Mouse (Mus musculus) embryo, embryonic 10.5 days (tissue): ENCODE measurements around the gene Gm525.
"Not testable (repeated sequence)": the region's sequence is repeated elsewhere in the genome, so short reads cannot be mapped to it uniquely, and the experiment has no call there.

Source experiments
- DNase-seq: peaks from one replicate; pipeline ENCODE4 v3.0.0-alpha.2; 2015; ENCODE audit warnings: low spot score

Gene Gm525

DNA sequence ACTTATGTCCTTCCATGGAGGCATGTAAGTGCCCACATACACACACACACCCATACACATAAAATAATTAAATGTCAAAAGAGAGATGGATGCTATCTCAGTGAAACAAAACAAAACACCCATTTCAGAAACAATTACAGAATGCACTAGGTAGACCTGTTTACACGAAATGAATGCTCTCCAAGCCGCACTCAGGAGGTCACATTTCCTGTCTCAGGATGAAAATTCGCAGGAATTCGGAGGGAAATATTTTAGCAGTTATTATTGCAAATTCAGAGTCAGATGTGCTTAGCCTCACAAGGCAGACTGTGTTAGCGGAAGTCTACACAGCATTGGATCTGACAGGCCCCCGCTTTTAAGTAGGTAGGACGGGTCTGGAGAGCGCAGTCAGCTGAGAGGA lies at the start of gene Gm525:
Gm525 (plus strand) TSS at position 301 of the 400 bp plus-strand sequence.
- DNase-seq = no peak

DNA sequence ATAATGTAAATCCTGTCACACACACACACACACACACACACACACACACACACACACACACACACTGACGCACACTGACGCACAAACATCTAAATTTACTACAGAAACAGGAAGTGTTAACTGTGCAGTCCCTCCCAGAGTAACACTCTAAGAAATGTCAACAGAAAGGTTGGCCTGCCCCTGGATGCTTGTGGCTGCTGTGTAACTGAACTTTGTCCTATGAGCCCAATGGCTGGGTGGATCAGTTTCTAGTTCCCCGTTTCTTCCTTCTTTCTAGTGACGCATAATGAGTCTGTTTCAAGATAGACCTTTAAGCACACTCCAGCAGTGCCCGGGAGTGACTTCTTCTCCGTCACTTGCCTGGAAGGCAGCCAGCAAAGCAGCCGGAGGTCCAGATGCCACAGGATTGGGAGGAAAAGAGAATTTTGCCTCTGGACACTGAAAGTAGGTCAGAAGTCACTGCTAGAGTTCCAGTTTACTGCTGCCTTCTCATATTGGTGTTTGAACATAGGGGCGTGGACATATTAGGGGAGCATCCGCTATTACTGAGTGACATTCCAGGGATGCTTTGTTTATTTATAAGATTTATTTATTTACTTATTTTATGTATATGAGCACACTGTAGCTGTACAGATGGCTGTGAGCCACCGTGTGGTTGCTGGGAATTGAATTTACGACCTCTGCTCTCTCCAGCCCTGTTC lies 49.3 kb upstream of the Gm525 start:
- DNase-seq = no peak

DNA sequence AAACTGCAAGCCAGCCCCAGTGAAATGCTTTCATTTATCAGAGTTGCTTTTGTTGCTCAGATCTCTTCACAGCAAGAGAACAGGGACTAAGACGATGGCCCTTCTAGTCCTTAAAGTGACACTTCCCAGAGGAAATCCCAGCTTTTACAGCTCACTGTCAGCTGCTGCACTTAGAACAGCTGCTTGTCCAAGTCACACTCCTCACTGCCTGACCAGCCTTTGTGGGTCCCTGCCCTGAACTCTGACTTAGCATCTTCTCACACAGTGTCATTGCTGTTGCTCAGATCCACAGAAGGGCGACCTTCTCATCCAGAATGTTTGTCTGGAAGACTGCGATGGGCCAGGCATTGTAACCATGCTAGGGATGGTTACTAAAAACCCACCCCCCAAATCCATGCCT lies 48.0 kb upstream of the Gm525 start:
- DNase-seq = no peak

DNA sequence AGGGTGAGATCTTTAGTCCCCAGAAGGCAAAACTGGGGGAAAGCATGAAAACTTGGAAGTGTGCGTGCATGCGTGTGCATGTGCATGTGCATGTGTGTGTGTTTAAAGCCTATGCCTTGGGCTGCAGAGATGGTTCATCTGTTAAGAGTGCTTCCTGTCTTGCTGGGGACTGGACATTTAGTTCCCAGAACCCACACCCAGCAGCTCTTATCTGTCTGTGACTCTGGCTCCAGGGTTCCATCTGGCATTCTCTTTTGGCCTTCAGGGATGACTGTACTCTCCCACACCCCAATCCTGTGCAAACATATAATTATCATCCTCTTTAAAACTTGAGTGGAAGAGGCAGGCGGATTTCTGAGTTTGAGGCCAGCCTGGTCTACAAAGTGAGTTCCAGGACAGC lies 47.5 kb upstream of the Gm525 start:
- DNase-seq = no peak

DNA sequence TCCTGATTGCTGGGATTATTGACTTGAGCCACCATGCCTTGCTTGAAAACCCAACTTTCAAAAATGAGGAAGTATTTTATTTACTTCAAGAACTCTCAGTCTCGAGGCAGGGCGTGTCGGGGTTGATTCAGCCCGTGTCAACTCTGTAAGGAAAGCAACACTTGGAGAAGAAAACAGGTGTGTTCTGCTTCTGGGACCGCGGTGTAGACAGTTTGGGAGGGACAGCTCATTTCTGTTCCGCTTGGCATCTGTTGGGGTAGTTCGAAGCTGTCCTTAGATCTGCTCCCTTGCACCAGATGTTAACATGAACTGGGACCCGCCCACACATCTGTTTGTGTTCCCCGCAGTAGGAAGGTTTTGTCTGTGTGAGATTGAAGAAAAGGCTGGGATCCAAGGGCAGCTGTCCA lies 45.7 kb upstream of the Gm525 start:
- DNase-seq = no peak

DNA sequence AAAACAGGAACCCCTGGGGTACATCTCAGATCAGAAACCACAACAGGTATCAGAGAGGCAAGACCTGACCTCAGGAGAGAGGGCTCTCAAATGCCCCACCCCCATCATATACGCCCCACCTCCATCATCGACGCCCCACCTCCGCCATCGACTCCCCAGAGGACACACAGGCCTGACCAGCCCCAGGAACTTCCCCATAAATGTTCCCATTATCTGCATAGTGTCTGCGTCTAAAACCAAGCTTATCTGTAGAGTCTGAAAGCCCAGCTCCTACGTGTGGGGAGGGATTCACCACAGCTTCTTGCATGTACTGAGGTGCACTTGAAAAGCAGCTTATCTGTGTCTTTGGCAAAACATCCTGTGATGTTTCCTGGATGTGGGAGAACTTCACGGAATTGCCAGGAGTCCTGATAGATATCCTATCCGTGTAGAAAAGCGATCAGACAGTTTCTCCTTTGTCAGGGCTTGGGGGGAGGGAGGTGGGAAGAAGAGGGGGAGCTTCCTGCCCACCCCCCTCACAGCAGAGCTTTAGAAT lies 44.7 kb upstream of the Gm525 start:
- no peak for DNase-seq

DNA sequence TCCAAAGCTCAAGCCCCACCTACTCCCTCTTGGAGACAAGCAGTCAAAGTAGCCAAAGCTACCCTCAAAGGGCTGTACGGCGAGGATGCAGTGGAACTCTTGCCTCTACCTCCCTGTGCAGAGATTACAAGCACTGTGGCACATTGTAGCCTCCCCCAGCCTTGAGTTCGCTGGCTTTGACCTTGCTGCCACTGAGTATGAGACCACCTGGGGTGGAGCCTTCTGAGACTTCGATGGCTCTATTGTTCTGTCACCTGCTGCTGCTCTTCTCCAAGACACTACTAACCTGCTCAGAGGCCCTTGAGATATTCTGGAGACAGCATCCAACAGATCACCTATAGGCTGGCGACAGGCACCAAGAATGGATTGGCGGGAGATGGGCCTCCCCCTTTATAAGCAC lies 43.1 kb upstream of the Gm525 start:
- DNase-seq = no peak

DNA sequence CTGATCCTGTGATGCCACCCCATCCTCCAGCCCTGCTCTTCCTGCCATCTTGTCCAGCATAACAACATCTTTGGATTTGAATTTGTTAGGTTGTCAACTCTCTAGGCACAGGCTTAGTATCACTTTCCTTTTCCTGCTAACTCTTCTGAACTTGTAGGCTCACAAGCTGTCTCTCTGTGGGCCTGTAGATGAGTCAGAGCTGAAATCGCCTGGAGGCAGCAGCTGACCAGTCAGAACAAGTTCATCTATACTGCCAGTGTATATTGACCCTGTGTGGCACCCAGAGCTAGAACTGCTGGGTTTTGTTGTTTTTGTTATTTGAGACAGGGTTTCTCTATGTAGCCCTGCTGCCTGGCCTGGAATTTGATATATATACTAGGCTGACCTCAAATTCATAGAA lies 42.5 kb upstream of the Gm525 start:
- peak; percentile 19 for DNase-seq

DNA sequence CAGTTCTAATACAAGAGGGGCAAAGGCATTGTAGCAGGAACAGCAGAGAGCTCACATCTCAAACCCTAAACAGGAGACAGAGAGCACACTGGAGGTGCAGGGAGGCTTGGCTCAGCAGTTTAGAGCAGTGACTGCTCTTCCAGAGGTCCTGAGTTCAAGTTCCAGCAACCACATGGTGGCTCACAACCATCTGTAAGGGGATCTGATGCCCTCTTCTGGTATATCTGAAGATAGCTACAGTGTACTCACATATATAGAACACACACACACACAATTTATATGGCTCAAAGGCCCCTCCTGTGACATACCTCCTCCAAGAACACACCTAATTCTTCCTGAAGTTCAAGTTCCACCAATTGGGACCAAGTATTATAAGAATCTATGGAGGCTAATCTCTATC lies 39.0 kb upstream of the Gm525 start:
- DNase-seq = no peak

DNA sequence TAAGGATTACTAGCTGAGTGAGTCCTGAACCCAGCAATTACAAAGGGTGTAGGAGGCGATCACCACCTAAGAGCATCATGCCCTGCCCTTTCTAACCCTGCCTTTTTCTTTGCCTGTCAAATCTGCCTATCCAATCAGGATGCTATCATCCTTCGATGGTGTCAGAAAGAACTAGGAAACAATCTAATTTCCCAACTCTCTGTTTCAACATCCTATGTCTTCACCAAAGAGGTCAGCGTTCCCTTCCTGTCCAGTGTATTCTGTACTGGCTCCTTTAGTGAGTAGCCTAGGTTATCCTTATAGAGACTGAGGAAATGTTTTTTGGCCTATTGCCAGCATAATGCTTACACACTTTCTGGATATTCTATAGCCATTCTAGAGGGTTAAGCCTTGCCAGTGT lies 38.1 kb upstream of the Gm525 start:
- no peak for DNase-seq

DNA sequence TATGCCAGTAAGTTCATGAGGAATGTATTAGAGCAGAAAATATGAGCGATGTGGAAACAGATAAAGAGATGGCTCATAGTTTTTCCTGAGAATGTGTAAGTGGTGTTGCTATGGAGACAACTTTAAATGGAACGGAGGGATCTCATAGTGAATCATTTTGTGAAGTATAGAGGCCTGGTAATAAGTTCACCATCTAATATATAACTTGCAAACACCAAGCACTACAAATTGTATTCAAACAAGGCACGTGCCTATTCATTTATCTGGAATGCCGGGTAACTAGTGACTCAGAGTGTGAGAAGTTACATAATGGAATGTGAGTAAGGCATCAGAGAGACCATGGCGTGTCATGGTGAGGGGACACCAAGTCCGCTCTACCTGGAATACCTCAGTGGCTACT lies 35.1 kb upstream of the Gm525 start:
- no peak for DNase-seq

DNA sequence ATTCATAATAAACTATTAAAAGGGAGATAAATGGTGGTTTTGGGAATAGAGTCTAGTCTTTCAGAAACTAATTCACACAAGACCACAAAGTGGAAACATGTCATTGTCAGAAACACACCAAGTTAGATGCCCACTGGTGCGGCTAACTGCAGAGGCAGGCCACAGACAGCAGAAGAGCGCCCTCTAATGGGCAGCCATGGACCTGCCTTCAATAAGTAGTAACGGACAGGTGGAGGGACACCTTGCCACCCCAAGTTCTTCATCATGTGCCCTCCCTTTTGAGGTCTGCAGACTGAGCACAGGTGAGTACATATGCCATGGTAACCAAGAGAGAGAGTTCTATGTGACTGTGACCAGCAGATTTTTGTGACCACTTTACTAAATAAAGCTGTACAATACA lies 34.3 kb upstream of the Gm525 start:
- DNase-seq = peak; percentile 57

DNA sequence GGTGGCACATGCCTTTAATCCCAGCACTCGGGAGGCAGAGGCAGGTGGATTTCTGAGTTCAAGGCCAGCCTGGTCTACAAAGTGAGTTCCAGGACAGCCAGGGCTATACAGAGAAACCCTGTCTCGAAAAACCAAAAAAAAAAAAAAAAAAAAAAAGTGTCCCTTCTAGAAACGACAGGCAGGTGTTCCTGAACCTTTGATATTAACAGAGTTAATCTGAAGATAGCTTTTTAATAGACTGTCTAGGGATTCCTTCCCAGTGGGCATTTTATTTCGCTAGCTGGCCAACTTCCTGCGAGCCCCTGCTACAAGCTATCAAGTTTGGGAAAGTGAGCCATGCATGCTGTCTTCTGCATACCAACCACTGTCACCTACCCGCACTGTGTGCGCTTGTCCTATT lies 32.6 kb upstream of the Gm525 start:
- not testable (repeated sequence) for DNase-seq

DNA sequence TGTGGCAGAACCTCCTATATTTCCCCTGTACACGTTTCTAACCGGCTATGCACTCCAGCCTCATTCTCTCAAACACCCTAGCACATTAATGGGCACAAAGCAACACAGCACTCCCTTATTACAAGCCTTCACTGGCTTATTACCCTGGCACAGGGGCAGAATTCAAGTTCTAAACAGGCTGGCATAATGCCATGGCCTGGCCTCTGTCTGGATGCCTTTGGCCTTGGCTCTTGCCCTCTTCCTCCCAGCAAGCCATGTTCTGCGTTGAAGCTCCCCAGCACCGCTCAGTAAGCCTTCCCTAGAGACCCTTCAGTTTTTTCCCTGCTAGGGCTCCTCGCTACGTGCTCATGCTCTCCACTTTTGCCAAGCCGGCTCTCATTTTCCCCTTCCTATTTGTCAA lies 30.6 kb upstream of the Gm525 start:
- DNase-seq = no peak

DNA sequence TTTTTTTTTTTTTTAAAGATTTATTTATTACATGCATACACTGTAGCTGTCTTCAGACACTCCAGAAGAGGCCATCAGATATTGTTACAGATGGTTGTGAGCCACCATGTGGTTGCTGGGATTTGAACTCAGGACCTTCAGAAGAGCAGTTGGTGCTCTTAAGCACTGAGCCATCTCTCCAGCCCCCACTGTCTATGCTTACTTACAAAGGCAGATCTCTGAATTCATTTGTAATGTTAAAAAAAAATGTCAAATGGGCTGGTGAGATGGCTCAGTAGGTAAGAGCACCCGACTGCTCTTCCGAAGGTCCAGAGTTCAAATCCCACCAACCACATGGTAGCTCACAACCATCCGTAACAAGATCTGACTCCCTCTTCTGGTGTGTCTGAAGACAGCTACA lies 28.1 kb upstream of the Gm525 start:
- DNase-seq = not testable (repeated sequence)

DNA sequence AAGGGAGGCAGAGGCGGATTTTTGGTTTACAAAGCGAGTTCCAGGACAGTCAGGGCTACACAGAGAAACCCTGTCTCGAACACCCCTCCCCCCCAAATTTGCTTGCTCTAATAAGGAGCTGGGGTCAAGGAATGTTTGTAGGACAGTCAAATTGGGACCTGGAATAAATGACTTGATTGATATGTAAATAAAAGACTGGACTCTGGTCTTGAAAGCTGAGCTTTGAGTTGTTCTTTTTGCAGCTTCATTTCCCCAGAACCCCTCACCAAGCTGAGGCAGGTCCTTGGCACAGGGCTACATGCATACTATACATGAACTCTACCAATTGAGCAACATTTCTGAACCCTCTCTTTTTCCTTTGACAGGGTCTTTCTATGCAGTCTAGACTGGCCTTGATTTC lies 27.6 kb upstream of the Gm525 start:
- DNase-seq = no peak

DNA sequence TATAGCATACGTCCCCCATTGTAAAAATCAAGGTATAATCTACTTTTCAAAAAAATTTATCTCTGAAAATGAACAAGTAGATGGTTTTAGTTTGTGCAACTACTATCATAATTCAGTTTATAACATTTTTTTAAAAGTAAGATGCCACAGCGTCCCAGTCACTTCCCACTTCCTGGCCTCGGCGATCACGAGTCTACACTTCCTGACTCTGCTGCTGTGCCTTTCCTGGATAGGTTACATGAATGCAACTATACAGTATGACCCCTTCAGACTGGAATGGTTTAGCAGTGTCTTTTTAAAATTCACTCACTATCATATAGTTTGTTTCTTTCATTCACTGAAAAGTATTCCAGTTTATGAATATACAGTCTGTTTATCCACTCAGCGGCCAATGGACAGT lies 21.9 kb upstream of the Gm525 start:
- no peak for DNase-seq

DNA sequence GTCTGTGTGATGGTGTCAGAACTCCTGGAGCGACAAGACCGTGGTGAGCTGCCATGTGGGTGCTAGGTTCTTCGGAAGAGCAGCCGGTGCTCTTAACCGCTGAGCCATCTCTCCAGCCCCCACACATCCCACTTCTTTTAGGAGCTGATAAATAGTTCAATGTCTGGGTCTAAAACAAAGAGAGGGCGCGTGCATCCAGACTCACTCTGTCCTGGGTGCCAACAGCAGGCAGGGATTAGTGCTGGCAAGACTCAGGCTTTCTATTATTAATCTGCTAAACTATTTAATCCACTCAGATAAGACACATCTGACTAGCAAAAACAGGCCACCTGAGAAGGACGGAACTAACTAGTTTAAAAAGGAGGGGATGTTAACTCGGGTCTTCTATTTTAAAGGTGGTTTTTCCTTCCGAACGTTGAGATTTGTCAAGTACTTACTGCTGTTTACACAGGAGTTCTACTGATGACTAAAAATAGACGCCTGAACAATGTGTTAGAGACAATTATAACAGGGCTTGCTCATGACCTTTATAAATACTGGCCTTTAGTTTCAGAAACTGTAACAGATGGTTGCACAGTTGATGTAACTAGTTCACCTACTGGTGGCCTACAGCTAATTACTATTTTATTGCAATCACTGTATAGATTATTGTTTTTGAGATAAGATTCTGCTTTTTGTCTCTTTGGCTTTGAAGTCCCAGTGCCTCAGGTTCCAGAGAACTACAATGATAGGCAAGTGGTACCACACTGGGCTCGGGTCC lies 17.5 kb upstream of the Gm525 start:
- no peak for DNase-seq

DNA sequence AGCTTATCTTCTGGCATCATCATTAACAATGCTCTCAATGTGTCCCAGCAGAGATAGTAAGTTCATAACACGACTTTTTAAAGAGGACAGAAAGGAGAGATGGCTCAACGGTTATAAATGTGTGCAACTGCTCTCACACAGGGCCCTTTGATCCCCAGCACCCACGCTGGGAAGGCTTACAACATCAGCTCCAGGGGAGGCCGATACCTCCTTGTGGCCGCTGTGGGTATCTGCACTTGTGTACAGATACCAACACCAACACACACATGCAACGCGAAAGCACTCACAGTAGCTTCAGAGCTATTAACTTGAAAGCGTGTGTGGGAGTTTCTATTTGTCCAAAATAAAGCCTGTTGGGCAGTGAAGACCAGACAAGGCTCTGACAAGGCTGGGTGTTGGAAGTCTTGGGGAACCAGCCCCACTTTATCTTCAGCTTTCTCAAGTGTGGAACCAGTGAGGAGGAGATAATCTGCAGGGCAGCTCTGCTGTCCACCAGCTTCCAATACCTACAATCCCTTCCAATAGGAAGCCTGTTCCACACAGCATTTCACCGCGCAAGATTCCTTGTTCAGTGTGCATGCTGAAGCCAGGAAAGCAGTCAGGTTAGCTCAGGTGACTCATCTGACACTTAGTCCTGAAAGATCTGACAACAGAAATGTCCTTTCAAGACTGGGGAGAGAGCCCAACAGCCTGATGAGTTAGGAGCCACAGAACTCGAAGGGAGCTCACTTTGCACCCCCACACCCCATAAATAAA lies 14.9 kb upstream of the Gm525 start:
- no peak for DNase-seq

DNA sequence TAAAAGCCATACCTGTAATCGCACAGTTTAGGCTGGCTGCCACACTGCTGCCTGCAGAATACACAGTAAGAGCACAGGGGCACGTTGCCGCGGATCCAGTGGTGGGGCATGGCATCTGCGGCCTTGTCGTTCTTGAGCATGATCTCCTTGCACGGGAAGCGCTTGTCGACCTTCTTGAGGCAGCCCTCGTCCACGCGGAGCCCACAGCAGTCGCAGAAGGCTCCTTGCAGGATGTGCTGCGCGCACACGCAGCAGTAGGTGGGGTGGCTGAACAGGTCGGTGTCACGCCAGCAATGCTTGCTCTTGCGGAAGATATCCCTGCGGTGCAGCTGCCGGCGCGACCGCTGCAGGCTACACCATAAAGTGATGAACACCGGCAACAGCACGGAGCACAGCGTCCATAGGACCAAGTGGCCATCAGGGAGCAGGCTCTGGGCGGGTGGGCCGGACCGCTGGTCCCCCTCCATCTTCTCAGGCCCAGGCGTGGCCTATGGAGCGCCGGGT lies 13.7 kb upstream of the Gm525 start:
- DNase-seq = peak; percentile 55

DNA sequence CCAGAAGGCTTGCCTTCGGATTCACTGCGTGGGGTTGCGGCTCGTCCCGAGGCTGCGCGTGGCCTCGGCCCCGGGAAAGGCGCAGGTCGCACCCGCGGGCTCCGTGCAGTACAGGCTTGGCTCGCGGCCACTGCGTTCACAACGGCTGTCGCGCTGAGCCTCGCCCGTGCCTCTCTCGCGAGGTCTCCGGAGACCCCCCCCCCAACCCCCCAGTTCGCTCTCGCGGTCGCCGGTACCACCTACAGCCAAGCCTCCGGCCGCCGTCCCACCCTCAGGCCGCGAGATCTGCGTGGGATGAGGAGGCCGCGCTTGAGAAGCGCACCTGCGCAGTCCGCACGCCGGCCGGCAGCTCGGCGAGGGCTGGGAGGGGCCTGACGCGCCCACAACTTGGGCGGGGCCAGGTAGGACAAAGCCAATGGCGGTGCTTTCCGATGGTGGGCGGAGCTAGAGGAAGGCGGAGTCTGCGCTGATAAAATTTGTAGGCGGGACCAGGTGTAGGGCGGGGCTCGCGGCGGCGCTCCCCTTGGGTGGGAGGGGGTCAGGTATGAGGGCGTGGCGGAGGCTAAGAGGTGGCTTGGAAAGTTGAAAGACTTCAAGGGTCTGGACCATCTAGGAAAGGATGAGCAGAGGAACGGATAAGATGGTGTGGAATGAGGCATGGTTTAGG lies 13.1 kb upstream of the Gm525 start:
- DNase-seq = peak; percentile 92

DNA sequence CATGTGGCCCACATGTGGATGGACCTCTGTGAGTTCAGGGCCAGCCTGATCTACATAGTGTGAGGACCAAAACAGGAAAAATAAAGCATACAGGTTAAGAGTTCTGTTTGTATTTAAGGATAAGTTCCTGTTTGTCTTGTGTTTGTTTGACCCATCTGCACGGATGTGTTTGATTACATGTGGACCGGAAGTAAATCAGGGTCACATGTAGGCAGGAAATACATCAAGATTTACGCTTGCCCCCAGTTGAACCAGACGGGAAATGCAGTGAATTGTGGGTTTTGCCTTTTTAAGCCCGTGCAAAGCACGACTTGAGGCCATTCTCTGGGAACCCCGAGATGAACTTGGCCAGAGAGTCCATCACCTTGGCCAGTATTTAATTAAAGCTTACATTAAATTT lies 12.3 kb upstream of the Gm525 start:
- DNase-seq = no peak
